Mouse (Mus musculus) gastrocnemius, postnatal 4 days (tissue): ENCODE measurements at regions not wholly inside any gene's neighbourhood (a gene's known extent, or its start where the extent isn't known, plus 50 kb on each side); places are given as distances from the start of the nearest gene placed in this dataset.

ENCODE experiments used
- DNase-seq, 2 experiments: peaks; one replicate each; pipeline ENCODE4 v3.0.0; 2021 to 2022; ENCODE audit warnings: low spot score in 2 of 2, mixed read lengths in 2 of 2

GRCm38 (mm10) chr7:64060582-64060981, 93.1 kb upstream of the Trpm1 start:
- no peak for DNase-seq

- DNase-seq = no peak
These were observed 93.6 kb upstream of the Trpm1 start for GRCm38 (mm10) chr7:64060051-64060450.

DNA sequence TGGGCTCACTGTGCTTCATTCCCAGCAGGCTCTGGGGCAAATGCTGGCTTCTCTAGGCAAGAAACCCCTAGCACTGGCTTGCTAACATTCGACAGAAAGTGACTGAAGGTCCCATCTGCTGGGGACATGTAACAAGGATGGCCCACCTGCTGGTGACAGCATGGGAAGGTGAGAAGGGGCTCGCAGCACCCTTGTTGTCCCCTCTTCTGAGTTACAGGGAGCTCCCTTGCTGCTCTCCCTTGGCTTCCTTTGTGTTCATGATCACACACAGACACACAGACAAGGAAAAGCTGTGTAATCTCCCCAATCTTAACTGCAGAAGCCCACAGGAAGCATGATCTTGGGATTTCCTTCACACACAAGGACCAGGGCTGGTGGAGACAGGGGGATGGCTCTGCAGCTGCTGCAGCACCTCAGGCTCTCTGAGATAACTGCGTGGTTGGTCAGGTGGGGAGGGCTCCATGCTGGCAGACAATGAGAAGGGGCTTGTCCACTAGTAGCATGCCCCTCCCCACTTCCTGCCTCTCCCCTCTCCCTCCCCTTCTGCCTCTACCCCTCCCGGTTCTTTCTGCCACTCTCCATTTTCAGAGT, 95.3 kb upstream of the Trpm1 start:
- no peak for DNase-seq

DNA sequence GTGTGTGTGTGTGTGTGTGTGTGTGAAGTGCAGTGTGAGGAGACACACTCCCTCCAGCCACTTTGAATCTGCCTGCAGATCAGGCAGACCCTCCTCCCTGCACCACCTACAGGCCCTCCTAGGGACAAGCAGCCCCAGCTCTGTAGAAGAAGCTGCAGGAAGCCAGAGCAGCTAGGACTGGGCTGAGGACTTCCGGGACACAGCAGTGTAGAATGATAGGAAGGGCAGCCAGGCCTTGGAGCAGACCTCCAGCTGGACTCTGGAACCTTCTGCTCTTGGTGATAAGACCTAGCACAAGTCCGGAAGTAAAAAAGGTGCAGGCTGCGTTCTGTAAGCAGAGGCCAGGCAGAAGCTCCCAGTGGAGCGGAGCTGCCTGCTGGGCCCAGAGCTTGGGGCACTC, 95.8 kb upstream of the Trpm1 start:
- DNase-seq = no peak

GRCm38 (mm10) chr7:64056498-64056897, 97.1 kb upstream of the Trpm1 start:
- DNase-seq = no peak

- DNase-seq = no peak
These were observed 98.6 kb upstream of the Trpm1 start for GRCm38 (mm10) chr7:64054996-64055395.

DNA sequence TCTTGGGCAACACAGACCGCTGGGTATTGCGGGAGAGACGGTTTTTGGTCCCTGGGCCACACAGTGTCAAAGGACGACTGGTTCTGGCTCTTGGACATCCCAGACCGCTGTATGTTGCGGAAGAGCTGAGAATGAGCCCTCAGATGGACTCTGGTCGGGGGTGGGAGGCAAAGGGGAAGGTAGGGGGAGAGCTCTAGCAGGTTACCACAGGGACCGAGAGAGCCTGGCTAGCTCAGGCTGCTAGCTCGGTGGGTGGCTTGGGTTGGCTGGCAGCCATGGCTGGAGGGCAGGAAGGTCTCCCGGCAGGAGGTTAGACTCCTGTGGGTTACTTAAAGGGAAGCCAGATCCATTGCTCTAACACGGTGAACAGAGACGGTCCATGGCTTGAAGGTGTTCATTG, 99.9 kb upstream of the Trpm1 start:
- DNase-seq = no peak

DNA sequence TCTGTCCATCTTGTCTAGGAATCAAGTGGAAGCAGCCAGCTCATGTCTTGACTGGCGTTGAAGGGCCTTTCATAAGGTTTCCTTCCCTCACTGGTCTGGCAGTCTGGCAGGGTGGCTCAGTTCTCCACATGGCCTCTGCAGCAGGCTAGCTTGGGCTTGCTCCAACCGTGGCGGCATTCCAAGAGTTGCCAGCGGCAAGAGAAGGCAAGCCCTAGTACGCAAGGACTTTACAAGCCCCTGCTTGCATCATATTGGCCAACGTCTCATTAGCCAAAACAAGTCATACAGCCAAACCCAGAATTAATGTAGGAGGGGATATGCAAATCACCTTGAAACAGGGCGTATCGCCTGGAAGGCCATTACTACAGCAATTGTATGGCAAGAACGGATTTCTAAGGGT, 101.2 kb upstream of the Trpm1 start:
- DNase-seq = peak in 1 of 2 experiments; percentile 49

DNA sequence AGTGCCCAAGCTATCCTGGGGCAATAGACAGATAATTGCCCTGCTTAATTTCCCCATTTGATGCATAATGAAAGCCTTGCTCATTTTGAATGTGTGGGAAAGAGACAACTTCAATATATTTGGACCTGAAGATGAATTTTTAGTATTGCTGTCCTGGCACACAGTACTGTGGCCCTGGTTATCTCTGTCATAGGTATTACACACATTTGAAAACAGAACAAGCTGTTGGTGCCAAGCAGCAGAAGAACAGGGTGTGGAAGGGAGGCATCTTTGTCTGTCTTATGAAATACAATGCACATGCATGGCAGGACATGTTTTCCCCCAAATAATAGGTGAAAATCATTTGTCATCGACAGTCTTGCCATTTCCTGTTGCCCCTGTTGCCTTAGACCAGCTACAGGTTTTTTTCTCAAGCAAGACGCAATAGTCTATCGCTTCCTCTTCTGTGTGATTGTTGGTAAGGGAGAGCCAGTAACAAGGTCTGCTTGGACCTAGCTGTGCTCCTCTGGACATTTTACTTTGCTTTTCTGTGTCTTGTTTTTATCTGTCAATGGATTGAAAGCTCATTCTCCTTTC, 102.7 kb upstream of the Trpm1 start:
- DNase-seq = no peak

GRCm38 (mm10) chr7:64050246-64050645, 103.4 kb upstream of the Trpm1 start:
- peak in 1 of 2 experiments; percentile 36 for DNase-seq

DNA sequence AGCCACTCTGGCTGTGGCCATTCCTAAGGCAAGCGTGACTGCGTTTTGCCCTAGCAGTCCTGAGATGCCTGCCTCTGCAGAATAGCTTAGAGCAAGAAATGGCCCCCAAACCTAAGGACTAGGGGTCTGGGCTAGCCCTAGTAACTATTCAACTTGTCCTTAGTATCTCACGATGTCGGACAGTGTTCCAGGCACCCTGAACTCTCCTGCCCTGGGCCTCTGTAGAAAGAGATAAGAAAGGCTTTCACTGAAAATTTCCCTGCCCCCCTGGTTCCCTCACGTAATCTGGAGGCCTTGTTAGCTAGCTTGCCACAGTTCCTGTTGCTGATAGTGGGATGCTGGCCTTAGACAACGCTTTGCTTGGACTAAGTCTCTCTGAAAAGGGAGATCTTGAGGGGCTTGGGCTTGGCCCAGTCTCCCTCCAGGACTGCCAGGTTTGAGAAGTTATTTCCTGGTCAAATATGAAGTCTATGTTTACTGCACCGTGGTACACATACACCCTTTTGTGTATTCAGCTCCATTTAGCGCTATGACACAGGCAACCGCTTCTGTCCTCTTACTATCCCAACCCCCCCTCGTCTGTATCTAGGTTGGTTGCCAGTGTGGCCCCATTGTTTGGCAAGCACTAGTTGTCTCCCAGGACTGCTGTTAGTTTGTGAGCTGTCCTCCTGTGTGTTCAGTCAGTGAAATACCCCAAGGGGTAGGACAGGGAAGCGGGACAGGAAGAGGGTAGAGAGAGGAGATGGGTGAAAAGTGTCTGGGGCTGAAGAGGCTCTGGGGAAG, 104.3 kb upstream of the Trpm1 start:
- no peak for DNase-seq

- DNase-seq = peak; percentile 37 to 77
These were observed 105.0 kb upstream of the Trpm1 start for GRCm38 (mm10) chr7:64048452-64049182.

DNA sequence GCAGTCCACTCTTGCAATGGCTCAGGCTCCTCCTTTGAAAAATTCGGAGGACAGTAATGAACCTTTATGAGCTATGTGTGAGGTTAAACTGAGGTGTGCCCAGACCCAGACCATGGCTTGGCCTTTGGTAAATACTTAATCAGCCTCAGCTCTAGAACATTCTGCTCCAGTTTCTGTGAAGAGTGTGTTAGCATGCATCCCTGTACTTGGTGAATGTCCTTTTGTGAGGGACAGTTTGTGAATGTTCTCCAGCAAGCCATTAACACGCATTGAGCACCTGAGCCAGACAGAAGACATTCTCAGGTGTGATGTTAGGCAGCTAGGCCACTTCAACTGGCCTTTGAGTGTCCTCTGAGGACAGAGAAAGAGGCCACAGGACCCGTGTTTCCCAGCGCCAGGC, 105.8 kb upstream of the Trpm1 start:
- DNase-seq = no peak

DNA sequence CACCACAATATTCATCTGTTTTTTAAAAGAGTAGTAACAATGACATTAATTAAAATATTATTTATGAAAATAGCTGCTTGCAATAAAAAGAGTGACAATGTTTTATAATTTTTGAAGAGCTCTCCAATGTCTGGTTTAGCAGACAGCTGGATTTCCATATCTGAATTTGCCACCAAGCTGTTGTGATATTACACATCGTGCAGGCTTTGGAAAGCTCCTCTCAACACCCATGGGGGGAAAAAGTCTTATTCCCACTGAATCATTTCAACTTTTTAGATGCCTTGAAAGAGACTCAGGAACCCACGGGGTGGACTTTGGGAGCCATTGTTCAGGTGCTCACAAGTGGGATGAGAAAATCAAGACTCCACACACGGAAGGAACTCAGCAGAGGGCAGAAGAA, 106.6 kb upstream of the Klf13 start:
- DNase-seq = no peak

DNA sequence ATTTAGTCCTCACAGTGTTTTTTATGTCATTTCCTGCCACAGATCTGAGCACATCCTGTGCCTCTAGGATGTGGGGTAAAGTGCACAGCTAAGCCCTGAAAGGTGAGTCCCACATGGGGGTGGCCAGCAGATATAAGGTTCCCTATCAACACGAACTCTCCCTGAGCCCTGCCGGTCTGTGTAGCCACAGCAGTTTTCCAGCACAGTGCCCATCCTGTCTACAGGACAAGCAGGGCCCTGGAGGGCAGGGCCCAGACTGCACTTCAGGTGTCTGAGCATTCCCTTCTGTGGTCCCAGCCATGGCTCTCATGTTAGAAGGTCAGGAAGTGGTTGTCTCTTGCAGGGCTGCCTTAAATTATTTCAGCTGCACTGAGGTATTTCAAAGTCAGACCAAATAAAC, 104.3 kb upstream of the Klf13 start:
- DNase-seq = no peak

GRCm38 (mm10) chr7:64041303-64041702, 102.6 kb upstream of the Klf13 start:
- no peak for DNase-seq

GRCm38 (mm10) chr7:64040026-64040737, 101.5 kb upstream of the Klf13 start:
- no peak for DNase-seq

GRCm38 (mm10) chr7:64037701-64038231, 99.1 kb upstream of the Klf13 start:
- DNase-seq = no peak

GRCm38 (mm10) chr7:64036154-64036553, 97.4 kb upstream of the Klf13 start:
- no peak for DNase-seq

DNA sequence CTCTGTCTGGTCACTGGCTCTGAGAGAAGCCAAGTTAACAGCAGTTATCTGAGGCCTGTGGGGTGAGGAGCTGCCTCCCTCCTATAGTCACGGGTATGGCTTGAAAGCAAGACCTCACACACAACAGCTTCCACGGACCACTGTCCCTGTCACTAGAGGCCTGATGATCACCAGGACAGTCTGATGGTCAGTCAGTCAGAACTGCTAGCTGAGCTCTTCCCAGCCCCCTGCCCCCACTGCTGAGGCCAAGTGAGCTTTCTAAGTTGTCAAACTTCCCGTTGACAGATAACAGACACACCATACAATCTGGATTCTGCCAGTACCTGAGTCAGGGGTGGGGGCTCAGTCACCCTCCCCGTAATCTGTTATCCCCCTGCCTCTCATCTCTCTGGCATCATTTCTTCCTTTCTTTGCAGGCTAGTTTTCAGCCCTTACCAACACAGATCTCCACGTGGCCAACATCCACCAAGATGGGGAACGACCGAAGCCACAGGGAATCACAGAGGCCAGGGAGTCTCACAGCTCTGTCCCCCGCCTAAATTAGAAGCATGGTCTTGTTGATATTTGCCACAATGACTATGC, 96.4 kb upstream of the Klf13 start:
- DNase-seq = no peak

- DNase-seq = no peak
These were observed 95.8 kb upstream of the Klf13 start for GRCm38 (mm10) chr7:64034493-64034892.
